Mouse (Mus musculus): ENCODE data around the gene Padi1.

DNA sequence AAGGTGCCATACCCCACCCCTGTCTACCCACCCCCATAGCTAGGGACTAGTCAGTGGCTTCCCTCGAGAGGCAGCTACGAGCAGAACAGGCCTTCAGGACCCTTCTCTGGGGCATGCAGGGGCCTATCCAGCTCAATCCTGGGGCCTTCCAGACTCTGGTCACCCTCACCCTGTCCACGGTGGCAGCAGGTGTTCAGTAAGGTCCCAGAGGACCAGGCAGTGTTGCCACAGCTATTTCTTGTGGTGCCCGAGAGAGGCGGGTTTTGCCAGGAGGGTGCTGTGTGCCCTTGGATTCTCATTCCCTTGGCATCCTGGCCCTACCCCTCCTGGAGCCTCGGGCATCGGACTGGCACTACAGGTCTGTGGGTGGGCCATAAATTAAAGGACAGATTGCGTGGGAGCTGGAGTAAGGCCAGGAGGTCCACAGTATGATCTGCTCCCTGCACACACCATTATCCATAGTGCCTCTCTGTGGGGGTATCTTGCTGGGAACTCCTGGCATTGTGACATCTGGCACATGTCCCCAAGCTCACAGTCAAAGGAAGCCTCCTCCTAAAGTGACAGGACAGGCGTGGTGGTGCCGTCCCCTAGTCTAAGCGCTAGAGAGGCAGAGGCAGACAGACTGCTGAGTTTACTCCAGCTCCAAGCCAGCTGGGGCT is 9.2 kb downstream of the Padi1 start:
- TF ChIP-seq CTCF (IDR thresholded peaks at IDR 0.05; ENCODE audit: control insufficient read depth, insufficient read depth, insufficient read length): no peak
- no peak for TF ChIP-seq MAX (IDR thresholded peaks at IDR 0.05)

Measured in C2C12 (cell line).